Mouse (Mus musculus) spleen, postnatal 4 days (tissue): ENCODE measurements around the gene Atp8a2.
"Not testable (repeated sequence)": the region's sequence is repeated elsewhere in the genome, so short reads cannot be mapped to it uniquely, and the experiment has no call there.

Experiments
- DNase-seq, 2 experiments: peaks; one replicate each; pipeline ENCODE4 v3.0.0; 2022; ENCODE audit warnings: low spot score in 2 of 2

Gene Atp8a2

GRCm38 (mm10) chr14:59783348-59784341 is 413.3 kb downstream of the Atp8a2 start:
- DNase-seq: no peak

DNA sequence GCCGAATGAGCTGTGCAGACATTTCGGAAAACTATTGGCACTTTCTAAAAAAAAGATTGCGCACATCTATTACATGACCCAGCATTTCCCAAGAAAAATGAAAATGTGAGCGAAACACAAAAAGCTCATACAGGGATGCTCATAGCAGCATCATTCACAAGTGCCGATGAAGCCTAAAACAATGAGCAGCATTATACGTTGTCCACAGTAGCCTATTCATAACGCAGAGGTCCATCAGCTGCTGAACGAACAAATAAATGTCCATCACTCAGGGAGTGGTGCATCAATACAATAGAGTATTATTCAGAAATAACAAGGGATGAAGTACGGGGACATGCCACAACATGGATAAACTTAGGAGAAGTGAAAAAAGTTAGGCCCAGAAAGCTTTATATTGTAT is 416.6 kb downstream of the Atp8a2 start:
- no peak for DNase-seq

DNA sequence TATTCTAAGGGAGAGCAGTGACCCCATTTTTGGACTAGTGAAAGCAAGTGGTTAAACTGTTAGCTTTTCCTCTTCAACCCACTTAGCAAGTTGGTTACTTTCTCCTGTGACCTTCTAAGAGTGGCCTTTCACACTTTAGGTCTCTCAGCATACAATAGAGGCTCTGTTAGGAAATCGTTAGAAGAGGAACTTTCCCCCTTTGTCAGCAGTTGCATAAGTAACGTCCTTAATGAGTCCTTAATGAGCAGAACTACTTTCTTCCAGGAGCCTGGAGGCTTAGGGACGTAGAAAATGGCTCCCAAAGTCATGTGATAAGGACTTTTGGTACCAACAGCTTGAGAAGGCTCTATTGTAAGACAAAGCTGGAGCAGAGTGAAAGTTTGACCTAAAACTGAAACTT is 434.8 kb downstream of the Atp8a2 start:
- DNase-seq: no peak

GRCm38 (mm10) chr14:59759900-59760493 is 437.0 kb downstream of the Atp8a2 start:
- DNase-seq: no peak

DNA sequence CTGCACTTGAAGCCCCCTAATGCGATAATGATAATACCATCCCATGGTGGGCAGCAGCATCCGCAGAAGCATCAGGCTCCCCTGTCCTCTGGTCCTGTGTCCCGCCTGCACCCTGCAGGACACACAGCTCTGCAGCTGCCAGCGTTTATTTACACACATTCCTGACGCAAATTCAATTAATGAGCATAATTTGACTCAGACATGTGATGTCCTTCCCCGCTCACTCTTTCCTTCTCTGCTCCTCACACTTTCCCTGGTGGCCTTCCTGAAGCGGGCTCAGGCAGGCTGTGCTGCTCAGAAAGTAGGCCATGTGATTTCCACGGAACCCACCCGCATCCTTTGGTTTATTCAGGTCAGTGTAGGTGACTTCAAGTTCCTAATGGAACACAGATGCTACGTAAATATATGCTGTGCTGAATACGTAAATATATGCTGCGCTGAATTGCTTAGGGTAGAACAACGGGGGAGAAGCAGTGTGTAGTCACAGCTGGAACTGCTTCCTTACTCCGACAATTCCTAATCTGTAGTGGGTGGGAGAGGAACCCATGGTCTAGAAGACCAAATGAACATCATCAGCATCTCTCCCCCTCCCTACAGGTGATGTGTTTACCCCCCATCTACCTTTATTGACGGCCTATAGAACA is 437.7 kb downstream of the Atp8a2 start:
- no peak for DNase-seq

- DNase-seq: no peak
These were observed 444.6 kb downstream of the Atp8a2 start for GRCm38 (mm10) chr14:59752401-59752800.

DNA sequence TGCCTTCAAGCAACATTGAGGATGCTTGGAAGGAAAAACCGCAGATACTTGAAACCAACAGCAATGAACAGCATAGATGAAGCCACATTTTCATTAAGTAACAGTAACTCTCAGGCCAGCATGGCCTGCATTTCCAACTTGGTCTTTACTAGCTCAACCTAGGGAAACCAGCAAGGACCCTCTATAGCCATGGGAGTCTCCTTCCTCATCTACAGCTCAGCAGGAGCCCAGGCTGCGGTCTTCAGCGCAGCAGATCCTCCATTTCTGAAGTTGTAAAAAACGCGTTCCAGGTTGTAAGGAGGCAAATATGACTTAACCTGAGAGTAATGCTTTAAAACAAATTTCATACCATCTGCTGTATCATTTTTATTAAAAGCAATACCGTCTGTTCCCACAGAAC is 447.0 kb downstream of the Atp8a2 start:
- DNase-seq: no peak

DNA sequence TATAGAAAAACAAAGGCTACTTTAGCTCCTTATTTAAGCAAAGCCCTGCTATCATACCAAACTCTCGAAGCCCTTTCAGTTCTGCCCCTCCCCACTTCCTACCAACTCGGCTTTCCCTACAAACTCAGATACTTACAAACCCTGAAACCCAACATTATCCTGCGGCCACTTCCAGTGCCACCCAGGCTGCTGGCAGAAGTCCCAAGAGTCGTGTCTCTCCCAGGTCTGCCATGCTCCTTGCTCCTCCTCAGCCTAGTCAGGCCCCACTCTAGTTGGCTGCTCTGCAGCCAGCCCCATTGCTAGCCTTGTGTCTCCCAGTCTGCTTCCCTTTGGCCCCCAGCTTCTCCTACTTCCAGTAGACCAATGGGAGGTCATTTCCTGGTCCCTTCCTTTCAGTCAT is 451.3 kb downstream of the Atp8a2 start:
- no peak for DNase-seq

- no peak for DNase-seq
These were observed 455.2 kb downstream of the Atp8a2 start for GRCm38 (mm10) chr14:59741752-59742151.

- no peak for DNase-seq
These were observed 457.5 kb downstream of the Atp8a2 start for GRCm38 (mm10) chr14:59739446-59739845.

DNA sequence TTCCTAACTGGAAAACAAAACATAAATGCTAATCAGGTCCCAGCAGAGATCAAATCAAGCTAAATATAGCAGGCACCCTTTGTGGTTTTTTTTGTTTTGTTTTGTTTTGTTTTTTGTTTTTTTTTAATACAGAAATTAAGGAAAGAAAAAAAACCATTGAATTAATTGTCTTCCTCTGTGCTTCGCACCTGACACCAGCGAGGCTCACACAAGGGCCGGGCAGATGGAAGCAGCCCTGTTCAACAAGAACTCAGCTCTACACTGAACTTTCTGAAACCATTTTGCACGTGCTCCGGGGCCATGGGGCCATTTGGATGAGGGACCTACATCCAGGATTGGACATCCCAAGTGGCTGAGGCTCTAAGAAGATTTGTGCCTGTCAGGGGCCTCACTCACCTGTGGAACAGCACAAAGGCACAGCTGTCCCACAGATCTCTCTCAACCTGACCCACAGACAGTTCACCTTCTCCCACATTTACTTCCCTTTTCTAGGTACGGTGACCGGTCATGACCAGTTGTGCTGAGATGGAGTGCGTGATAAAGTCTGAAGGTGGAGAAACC is 459.2 kb downstream of the Atp8a2 start:
- DNase-seq: no peak

GRCm38 (mm10) chr14:59736861-59737700 is 459.9 kb downstream of the Atp8a2 start:
- no peak for DNase-seq

DNA sequence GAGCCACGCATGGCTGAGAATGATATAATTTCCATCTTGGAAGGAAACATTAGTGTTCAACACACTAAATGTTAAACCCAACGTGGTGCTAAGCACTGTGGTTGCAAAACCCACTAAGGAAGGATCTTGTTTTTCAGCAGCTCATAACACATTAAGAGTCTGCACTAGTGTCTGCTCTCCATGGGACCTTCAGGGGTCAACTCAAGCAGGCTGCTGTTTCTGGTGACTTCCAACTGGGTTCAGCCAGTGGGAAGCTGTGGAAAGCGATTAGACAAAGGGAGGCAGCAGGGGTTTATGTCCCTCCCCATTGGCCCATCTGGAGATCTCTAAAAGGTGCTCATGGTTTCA is 467.0 kb downstream of the Atp8a2 start:
- no peak for DNase-seq

DNA sequence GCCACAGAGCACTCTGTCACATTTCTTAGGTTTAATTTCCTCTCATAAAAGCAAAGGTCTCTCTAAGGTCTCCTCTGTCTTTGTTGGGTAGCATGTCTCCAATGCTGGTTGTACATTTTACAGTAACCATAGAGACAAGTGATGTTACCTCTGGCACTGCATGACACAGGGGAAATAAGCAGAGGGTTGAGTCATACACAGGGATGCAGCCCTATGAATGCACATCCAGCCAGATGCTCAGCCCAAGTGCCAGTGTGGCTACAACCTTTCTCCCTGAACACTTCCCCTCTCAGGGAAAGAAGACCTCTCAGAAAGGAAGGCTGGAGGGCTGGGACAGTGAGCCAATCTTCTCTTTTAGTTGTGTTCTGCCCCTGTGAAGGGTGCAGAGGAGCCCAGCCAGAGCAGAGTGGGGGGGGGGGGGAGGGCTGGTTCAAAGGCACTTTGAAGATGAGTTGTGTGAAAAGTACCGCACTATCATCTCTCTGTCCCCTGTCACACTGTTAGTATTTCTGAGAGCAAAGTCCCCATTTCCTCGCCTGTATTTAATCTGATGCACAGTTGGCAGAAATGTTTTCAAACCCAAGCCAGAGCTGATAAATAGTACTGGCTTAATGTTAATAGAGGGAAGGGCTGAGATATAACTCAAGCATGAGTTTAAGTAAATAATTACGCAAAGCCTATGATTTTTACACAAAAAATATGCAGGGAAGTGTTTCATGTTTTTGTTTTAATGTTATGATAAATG is 467.5 kb downstream of the Atp8a2 start:
- DNase-seq: no peak

DNA sequence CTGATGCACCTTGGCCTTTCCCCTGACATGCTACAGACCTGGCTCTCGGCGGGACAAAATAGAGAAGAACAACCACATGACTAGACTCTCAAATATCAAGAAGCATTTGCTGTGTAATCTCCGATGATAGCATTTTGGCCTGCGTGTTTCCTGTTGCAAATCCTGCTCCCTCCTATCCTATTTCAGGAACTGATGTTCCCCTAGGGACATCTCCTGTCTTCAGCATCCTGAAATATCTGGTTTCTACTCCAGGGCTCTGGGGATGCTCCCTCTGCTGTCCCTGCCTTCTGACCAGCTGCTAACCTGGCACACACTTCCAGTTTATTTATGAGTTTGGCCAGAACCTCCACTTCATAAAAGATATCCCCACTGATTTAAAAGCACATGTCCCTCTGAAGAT is 470.0 kb downstream of the Atp8a2 start:
- DNase-seq: no peak

GRCm38 (mm10) chr14:59723163-59723562 is 473.8 kb downstream of the Atp8a2 start:
- no peak for DNase-seq

- no peak for DNase-seq
These were observed 475.0 kb downstream of the Atp8a2 start for GRCm38 (mm10) chr14:59721957-59722356.

- no peak for DNase-seq
These were observed 475.6 kb downstream of the Atp8a2 start for GRCm38 (mm10) chr14:59721356-59721755.

GRCm38 (mm10) chr14:59720386-59720785 is 476.6 kb downstream of the Atp8a2 start:
- DNase-seq: no peak

GRCm38 (mm10) chr14:59716443-59717085 is 480.4 kb downstream of the Atp8a2 start:
- not testable (repeated sequence) for DNase-seq
